Mouse (Mus musculus) forebrain, embryonic 13.5 days (tissue): ENCODE measurements at regions not wholly inside any gene's neighbourhood (a gene's known extent, or its start where the extent isn't known, plus 50 kb on each side); places are given as distances from the start of the nearest gene placed in this dataset.
"Not testable (repeated sequence)": the region's sequence is repeated elsewhere in the genome, so short reads cannot be mapped to it uniquely, and the experiment has no call there.

Source experiments
- ATAC-seq: fragments of 200-750 bp; cut with Nextera tagmentation; 2 replicates; pipeline ENCODE4 v1.8.0; 2017
- H3K27ac ChIP-seq: fragments of 300-500 bp; sonication (generic); 2 replicates; pipeline ENCODE4 v1.5.1; 2015; ENCODE audit warnings: inconsistent platforms, mild to moderate bottlenecking, moderate library complexity
- H3K27me3 ChIP-seq: fragments of 300-500 bp; sonication (generic); 2 replicates; pipeline ENCODE4 v1.6.1; 2015; ENCODE audit warnings: mild to moderate bottlenecking, inconsistent platforms
- H3K36me3 ChIP-seq: fragments of 300-500 bp; sonication (generic); 2 replicates; pipeline ENCODE4 v1.6.1; 2015; ENCODE audit warnings: mild to moderate bottlenecking, inconsistent platforms; ENCODE audit not compliant: poor library complexity, severe bottlenecking
- H3K4me1 ChIP-seq: fragments of 300-500 bp; sonication (generic); 2 replicates; pipeline ENCODE4 v1.6.1; 2015; ENCODE audit warnings: inconsistent platforms
- H3K4me2 ChIP-seq: fragments of 300-500 bp; sonication (generic); 2 replicates; pipeline ENCODE4 v1.6.1; 2015; ENCODE audit warnings: inconsistent platforms, mild to moderate bottlenecking, moderate library complexity
- H3K4me3 ChIP-seq: fragments of 300-500 bp; sonication (generic); 2 replicates; pipeline ENCODE4 v1.5.1; 2015; ENCODE audit warnings: mild to moderate bottlenecking, inconsistent platforms
- H3K9ac ChIP-seq: fragments of 300-500 bp; sonication (generic); 2 replicates; pipeline ENCODE4 v1.6.1; 2015; ENCODE audit warnings: mild to moderate bottlenecking, inconsistent platforms
- H3K9me3 ChIP-seq: fragments of 300-500 bp; sonication (generic); replicated peaks from 2 replicates; pipeline ENCODE4 v1.6.1; 2016; ENCODE audit warnings: inconsistent platforms
- WGBS: fragments of 180-500 bp; shearing (Covaris S2); methylation state at CpG from one replicate; pipeline ENCODE4 v1.1.7; 2015; 5-methylcytosine and 5-hydroxymethylcytosine counted together

GRCm38 (mm10) chr2:63706643-63707042 is 391.2 kb downstream of the Fign start:
- Histone ChIP-seq H3K4me3 (no peak overlapping the region), H3K9me3 (no peaks in the 10 kb centered on the region), H3K27ac (no peak overlapping the region), H3K9ac (no peak overlapping the region), H3K36me3 (no peaks in the 10 kb centered on the region), H3K4me2 (no peak overlapping the region), H3K27me3 (0 out of 2 replicates have a peak, but pooled peaks cover 3% of the 10 kb centered on the region), H3K4me1 (peaks cover 27% of the 10 kb centered on the region)
- ATAC-seq = no peak

- no peak overlapping the region for H3K27ac ChIP-seq
- 16% methylated on average over 3 of the region's 3 CpGs for WGBS
- H3K4me2 ChIP-seq = no peak overlapping the region
- no peak overlapping the region for H3K9ac ChIP-seq
- H3K9me3 ChIP-seq = no peaks in the 10 kb centered on the region
- no peak overlapping the region for H3K4me3 ChIP-seq
- peaks cover 27% of the 10 kb centered on the region for H3K4me1 ChIP-seq
- ATAC-seq = peak; percentile 64
- no peaks in the 10 kb centered on the region for H3K36me3 ChIP-seq
- H3K27me3 ChIP-seq = 0 out of 2 replicates have a peak, but pooled peaks cover 3% of the 10 kb centered on the region
These were observed 391.7 kb downstream of the Fign start for GRCm38 (mm10) chr2:63706183-63706582.

- H3K4me1 ChIP-seq = peaks cover 27% of the 10 kb centered on the region
- H3K36me3 ChIP-seq = no peaks in the 10 kb centered on the region
- WGBS = under 1% methylated on average over 22 of the region's 22 CpGs
- H3K27me3 ChIP-seq = no peaks in the 10 kb centered on the region
- peak overlapping the region; percentile 73 for H3K4me2 ChIP-seq
- H3K4me3 ChIP-seq = peak overlapping the region; percentile 41
- H3K9me3 ChIP-seq = no peaks in the 10 kb centered on the region
- peak overlapping the region; percentile 70 for H3K27ac ChIP-seq
- peak overlapping the region; percentile 70 for H3K9ac ChIP-seq
- ATAC-seq = peak; percentile 93
These were observed 395.3 kb downstream of the Fign start for GRCm38 (mm10) chr2:63702333-63703096.

GRCm38 (mm10) chr2:63701861-63702260 is 396.0 kb downstream of the Fign start:
- 0 out of 2 replicates have a peak, but pooled peaks have one; percentile 14 for ATAC-seq
- no peaks in the 10 kb centered on the region for H3K27me3 ChIP-seq
- no peaks in the 10 kb centered on the region for H3K9me3 ChIP-seq
- H3K9ac ChIP-seq = peak overlapping the region; percentile 70
- peak overlapping the region; percentile 70; the same call in 1 of the 2 replicates for H3K27ac ChIP-seq
- H3K4me1 ChIP-seq = peaks cover 24% of the 10 kb centered on the region
- H3K36me3 ChIP-seq = no peaks in the 10 kb centered on the region
- H3K4me3 ChIP-seq = peak overlapping the region; percentile 41
- 15% methylated on average over 13 of the region's 13 CpGs for WGBS
- peak overlapping the region; percentile 73 for H3K4me2 ChIP-seq

- H3K4me3 ChIP-seq = no peak overlapping the region
- WGBS = 15% methylated on average over 3 of the region's 3 CpGs
- H3K9ac ChIP-seq = no peak overlapping the region
- no peak overlapping the region for H3K4me2 ChIP-seq
- no peaks in the 10 kb centered on the region for H3K9me3 ChIP-seq
- H3K27me3 ChIP-seq = no peaks in the 10 kb centered on the region
- no peaks in the 10 kb centered on the region for H3K36me3 ChIP-seq
- ATAC-seq = peak; percentile 71
- no peak overlapping the region for H3K27ac ChIP-seq
- peaks cover 18% of the 10 kb centered on the region for H3K4me1 ChIP-seq
These were observed 397.6 kb downstream of the Fign start for GRCm38 (mm10) chr2:63700255-63700654.

- no peaks in the 10 kb centered on the region for H3K27me3 ChIP-seq
- peaks cover 24% of the 10 kb centered on the region for H3K4me1 ChIP-seq
- no peak overlapping the region for H3K27ac ChIP-seq
- WGBS = 5% methylated on average over 3 of the region's 3 CpGs
- ATAC-seq = peak; percentile 93
- H3K9ac ChIP-seq = no peak overlapping the region
- no peak overlapping the region for H3K4me2 ChIP-seq
- no peaks in the 10 kb centered on the region for H3K9me3 ChIP-seq
- no peak overlapping the region for H3K4me3 ChIP-seq
- no peaks in the 10 kb centered on the region for H3K36me3 ChIP-seq
These were observed 428.1 kb downstream of the Fign start for GRCm38 (mm10) chr2:63669700-63670099.

- peaks cover 24% of the 10 kb centered on the region for H3K4me1 ChIP-seq
- no peaks in the 10 kb centered on the region for H3K36me3 ChIP-seq
- H3K27ac ChIP-seq = no peak overlapping the region
- no peak overlapping the region for H3K4me2 ChIP-seq
- no peak overlapping the region for H3K4me3 ChIP-seq
- H3K9ac ChIP-seq = no peak overlapping the region
- no peak for ATAC-seq
- H3K27me3 ChIP-seq = no peaks in the 10 kb centered on the region
- H3K9me3 ChIP-seq = no peaks in the 10 kb centered on the region
- WGBS = 29% methylated on average over 7 of the region's 7 CpGs
These were observed 429.1 kb downstream of the Fign start for GRCm38 (mm10) chr2:63668784-63669183.

- H3K4me3 ChIP-seq, H3K27ac ChIP-seq, H3K27me3 ChIP-seq, H3K4me1 ChIP-seq, H3K4me2 ChIP-seq, H3K9ac ChIP-seq, H3K9me3 ChIP-seq, H3K36me3 ChIP-seq, ATAC-seq: not testable (repeated sequence)
- 91% methylated on average over 2 of the region's 2 CpGs for WGBS
These were observed 437.9 kb downstream of the Fign start for GRCm38 (mm10) chr2:63659947-63660346.
